Mouse (Mus musculus) T-helper 2 cell (primary cell): ENCODE measurements around the gene L3mbtl1.

Experiments
- in situ Hi-C: fragments of 300-600 bp; cut with MboI, MseI; formaldehyde crosslinking; loops from one replicate; pipeline ENCODE4 v1.15.1; 2025; ENCODE audit warnings: high pct_unique_total_duplicates

The L3mbtl1 gene

DNA sequence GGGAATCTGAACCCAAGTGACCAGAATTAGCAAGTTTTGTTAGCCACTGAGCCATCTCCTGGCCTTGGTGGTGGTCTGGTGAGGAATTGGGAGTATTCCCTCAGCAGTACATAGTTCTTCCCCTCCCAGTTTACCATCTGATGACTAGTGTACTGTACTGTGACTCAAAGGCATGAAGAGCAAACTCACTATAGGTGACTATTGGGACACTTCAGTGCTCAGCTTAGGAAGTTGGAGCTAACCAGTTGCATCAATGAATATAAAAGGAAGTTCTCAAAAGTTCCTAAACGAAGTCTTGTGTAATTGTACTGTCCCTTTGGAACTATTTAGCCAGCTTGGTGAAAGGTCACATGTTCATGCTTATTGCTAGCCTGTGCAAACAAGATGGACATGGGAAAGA is 3.7 kb upstream of the L3mbtl1 start:
- in situ Hi-C loops, result no loop called here

DNA sequence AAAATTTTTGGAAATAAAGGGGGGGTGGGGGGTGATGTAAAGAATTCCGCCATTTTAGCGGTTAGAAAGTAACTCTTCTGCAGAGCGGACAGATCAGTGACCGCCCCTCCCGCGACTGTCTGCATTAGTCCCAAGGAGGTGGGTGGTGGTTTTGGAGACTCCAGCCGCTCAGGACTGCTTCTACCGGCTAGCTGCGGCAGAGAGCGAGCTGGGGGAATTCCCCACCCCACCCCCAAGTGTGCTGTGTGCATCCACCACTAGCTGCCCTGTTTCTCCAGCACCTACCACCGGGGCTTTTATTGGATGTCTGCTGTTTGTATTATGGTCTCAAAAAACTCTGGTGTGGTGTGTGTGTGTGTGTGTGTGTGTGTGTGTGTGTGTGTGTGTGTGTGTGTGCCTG is 659 bp downstream of the L3mbtl1 start:
- in situ Hi-C loops, result no loop called here

DNA sequence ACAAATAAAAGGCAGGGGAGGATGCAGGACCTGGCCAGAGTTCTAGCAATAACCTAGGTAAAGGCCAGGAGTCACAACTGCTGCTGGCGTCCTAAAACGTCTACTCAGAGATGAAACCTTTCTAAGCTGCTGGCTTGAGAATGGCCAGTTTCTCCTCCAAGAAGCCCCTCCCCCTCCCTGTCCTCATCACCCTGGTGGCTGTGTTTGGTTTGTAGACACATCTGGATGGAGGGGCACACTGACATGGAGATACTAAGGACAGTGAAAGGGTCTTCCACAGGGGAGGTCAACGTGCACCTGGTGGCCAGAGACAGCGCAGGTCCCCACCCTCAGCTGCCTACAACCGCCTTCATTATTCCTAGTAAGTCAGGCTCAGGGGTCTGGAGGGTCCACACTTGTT is 3.7 kb downstream of the L3mbtl1 start:
- in situ Hi-C loops, result no loop called here

DNA sequence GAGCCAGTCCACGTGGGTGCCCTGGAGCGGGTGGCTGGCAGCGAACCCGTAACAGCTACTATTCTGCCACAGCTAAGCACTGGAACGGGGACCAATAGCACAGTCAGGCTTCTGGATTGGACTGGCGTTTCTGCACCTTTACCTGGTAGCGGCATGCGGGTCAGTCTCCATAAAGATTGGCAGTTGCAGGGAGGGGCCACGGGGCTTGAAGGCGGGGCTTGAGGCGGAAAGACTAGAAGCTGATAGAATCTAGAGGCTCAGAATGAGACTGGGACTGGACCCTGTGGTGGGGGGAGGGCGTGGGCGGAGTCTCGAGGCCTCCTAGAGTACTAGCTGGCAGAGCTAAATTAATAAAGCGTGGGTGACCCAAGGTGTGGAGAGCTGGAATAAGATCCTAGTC is 4.5 kb downstream of the L3mbtl1 start:
- in situ Hi-C loops, result no loop called here

DNA sequence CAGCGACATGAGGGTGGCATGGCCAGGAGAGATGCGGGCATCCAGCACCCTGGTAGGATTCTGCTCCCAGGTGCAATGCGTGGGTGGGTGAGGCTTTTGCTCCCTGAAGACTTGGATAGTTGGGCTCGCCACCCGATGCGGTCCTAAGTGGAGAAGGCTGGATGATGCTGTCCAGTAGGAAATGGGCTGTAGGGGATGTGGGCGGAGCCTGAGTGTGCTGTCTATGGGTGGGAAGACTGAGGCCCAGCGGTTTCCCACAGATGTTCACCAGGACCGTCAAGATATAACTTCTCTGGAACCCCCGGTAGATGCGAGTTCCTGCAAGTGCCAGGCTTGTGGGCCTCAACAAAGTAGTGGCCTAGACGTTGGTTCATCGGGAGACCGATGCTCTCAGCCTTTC is 4.9 kb downstream of the L3mbtl1 start:
- in situ Hi-C loops, result no loop called here

DNA sequence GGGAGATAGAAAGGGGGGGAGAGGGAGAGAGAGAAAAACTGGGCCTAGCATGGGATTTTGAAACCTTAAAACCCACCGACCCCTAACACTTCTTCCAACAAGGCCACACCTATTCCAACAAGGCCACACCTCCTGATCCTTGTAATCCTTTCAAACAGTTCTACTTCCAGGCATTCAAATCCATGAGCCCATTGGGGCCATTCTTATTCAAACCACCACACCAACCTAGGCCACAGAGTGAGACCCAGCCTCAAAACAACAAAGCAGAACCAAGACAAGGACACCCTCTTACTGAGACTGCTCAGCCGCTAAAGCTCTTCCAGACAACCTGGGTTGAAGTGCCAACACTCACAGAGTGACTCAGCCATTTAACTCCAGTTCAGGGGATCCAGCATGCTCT is 7.5 kb downstream of the L3mbtl1 start:
- in situ Hi-C loops, result no loop called here

DNA sequence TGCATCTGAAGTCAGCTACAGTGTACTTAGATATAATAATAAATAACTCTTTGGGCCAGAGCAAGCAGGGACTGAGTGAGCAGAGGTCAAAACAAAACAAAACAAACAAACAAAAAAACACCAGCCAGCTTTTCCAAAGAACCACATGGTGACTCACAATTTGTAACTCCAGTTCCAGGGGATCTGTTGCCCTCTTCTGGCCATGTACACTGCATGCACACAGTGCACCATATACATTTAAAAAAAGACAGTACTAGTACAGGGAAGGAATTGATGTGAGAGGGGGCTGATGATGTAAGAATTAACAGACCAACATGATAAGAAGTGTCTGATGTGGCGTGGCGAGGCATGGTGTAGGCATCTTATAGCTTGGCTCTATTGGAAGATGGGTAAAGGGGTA is 13.6 kb downstream of the L3mbtl1 start:
- in situ Hi-C loops, result no loop called here

DNA sequence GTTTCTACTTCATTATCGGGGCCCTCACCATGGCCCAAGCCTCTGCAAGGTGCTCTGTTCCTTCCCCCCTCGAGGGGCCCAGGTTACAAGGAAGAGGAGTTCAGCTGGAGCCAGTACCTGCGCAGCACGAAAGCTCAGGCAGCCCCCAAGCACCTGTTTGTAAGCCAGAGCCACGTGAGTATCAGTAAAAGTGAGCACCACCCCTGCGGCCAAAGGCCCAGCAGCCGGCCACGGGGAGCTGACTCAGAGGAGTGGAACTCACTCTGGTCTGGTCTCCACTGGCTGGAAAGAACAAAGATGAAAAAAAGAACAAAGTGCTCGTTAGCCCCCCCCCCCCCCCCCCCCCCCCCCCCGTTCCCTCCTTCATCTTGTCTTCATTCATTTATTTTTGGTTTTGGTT is 18.0 kb downstream of the L3mbtl1 start:
- in situ Hi-C loops, result no loop called here

DNA sequence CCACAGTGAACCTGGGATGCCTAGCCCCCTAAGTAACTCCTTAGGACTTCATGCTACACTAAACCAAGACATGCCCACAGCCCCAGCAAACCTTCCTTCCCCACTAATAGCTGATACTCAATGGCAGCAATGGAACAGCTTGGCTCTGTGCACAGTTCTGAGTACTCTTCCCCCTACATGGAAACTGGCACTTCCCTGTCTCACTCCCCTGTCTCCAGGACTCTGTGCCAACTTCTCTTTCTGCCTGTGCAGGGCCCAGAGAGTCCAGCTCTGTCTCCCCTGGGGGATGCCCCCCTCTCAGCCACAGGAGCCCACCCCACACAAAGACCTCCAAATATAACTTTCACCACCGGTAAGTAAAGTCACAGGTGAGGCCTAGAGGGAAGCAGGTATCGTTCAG is 23.5 kb downstream of the L3mbtl1 start:
- in situ Hi-C loops, result no loop called here

DNA sequence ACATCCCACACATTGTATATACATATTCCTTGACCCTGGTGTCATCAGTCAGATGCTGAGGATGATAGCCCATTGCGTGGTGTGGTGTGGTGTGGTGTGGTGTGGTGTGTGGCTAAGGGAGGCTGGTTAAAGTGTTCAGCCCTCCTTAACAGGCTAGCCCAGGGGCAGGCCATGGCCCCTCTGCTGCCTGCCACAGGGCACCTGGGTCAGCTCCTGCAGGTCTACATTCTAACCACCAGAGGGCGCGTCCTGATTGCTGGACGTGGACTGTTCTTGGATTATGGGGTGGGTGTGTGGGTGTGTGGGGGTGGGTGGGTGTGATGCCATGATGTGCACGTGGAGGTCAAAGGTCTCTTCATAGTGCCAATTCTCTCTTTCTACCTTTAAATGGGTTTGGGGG is 25.1 kb downstream of the L3mbtl1 start:
- in situ Hi-C loops, result no loop called here

DNA sequence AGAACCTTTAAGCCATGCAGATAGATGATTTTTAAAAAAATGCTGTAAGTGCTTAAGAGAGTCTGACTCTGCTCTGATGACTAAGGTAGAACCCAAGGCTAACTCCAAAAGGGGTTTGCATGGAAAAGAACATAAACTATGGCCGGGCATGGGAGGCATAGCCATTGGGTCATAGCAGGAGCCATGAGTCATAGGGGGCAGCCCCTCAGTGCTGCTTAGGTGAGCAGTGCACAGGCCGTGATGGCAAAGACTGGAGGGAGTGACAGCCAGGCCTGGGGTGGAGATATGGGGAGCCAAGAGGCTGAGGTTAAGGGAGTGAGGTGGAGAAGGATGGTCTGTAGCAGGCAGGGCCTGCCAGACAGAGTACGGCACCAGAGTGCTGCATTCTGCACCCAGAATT is 25.8 kb downstream of the L3mbtl1 start:
- in situ Hi-C loops, result no loop called here

DNA sequence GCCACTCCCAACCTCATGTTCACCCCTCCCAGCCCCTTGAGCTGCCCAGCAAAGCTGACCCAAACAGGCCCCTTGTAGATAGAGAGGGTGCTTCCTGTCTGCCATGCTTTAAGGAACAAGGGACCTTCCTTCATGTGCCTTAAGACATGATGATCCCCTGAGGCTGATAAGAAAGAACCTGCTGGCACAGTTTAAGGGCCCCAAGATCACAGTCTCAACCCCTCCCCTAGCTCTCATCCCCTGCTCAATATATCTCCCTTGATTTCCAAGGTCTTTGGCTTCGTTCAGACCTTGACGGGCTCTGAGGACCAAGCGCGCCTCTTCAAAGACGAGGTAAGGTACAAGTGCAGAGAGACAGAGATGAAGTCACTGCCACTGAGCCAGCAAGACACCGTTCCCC is 27.6 kb downstream of the L3mbtl1 start:
- in situ Hi-C loops, result no loop called here

DNA sequence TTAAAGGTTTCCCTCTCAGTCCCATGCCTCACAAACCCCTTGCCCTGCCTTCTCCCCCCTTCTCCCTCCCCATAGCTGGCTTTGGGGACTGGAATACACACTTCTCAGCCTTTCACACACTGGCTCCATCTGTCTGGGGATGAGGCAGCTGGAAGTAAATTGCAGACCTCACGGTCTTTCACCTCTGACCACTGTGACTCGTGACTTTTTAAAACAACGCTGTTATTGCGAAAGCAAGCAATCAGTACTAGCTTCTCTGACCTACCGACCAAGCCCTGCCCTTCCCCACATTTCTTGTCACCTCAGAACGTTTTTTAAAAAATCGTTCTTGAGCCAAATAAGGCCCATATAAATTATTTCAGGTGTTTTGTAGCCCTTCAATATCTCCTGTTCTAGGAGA is 29.5 kb downstream of the L3mbtl1 start:
- in situ Hi-C loops, result no loop called here

DNA sequence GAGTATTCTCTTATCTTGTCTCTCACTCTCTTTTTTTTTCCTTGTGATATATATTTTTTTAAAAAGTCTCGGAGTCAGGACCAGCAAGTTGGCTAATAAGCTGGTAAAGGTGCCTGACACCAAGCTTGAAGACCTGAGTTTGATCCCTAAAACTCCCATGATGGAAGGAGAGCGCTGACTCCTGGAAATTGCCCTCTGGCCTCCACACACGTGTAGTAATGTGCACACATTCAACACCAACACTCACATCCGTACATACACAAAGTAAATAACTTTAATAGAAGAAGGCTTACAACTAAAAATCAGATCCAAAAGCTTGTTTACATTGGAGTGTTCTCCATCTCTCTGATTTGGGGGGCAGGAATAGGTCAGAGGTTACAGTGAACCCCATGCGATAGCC is 29.9 kb downstream of the L3mbtl1 start:
- in situ Hi-C loops, result no loop called here

DNA sequence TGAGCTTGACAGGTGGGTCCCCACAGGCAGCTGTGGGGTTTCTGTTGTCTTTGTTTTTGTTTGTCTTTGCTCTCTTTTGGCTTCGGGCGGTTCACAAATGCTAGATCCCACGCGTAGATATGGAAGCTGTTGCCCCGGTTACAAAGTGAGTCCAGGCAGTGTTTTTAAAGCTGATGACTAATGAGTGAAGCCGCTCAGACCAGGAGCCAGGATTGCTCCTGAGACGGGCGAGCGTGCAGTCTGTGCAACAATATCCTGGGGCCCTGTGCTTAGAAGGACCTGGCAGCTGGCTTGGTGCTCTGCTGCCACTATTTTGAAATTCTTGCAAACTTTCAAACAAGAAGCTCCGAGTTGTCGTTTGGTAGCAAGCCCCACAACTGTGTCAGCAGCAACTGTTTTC is 30.4 kb downstream of the L3mbtl1 start:
- in situ Hi-C loops, result no loop called here

DNA sequence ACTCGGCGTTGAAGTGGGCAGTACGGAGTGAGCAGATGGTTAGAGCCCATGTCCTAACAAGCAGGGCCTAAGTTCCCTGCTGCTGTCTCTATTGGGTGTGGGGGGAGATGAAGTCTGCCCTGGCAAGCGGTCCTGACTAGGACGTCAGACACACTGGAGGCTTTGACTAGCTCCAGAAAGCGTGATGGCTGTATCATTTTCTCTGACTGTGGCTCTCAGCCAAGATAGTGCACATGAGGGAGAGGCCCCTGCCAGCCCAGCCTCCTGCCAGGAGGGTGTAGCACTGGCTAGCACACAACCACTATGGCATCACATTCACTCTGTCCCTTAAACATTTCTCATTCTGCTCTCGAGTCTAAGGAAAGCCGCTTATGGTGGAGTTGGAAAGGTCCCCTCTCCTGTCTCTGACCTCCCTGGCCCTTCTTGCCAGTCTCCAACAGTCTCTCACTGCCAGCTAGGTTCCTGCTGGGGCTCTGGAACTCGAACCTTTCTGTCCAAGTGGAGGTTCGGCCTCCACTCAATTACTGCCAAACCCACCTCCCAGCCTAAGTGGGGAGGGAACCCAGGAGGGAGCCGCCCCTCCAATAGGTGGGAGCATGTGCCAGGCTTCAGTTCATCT is 32.0 kb downstream of the L3mbtl1 start:
- in situ Hi-C loops, result no loop called here

DNA sequence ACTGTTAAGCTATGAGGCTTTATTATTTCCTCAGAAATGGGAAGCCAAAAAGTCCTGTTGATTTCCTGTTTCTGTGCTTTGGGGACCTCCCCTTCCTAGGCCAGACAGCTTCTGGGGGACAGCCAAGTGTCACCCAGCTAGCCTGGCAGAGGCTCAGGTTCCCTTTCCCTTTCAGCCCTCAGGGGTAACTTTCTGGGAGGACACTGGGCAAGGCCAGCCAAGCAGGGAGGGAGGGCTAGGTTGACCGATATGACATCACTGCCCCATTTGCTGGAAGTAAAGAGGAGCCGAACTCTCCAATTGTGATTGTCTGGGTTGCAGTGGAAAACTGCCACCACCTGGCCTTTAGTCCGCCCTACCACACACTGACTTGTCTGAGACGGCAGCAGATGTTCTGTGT is 32.7 kb downstream of the L3mbtl1 start:
- in situ Hi-C loops, result no loop called here

DNA sequence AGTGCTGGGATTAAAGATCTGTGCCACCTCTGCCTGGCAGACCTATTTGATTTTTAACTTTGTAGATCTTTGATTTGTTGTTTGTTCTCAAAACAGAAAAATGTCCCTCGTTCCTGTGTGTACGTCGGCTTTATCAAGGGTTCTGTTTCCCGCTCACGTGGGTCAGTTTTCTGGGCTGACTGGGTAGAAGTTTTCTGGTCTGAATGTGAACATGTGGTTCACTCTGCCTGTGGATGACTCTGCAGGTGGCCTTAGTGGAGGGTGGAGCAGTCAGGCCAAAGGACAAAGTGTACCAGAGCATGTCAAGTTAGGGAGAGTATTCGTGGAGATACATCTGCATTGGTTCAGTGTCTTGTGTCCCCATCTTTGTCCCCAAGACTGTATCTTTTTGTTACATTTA is 41.1 kb downstream of the L3mbtl1 start:
- in situ Hi-C loops, result no loop called here

DNA sequence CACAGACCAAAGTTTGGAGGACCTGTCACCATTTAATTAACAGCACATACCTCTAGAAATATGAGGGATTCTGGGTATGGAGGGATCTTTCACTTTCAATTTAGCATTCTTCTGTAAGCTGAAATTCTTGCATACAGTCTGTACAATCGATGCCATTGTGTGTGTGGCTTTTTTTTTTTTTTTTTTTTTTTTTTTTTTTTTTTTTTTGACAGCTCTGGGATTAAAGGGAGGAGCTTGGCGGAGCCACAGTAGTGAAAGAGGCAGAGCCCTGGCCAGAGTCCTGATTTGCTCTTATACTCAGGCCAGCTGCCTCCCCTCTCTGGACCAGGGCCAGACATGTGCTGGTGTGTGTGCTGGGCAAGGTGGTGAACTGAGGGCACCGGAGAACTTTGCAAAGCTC is 42.7 kb downstream of the L3mbtl1 start:
- in situ Hi-C loops, result no loop called here

DNA sequence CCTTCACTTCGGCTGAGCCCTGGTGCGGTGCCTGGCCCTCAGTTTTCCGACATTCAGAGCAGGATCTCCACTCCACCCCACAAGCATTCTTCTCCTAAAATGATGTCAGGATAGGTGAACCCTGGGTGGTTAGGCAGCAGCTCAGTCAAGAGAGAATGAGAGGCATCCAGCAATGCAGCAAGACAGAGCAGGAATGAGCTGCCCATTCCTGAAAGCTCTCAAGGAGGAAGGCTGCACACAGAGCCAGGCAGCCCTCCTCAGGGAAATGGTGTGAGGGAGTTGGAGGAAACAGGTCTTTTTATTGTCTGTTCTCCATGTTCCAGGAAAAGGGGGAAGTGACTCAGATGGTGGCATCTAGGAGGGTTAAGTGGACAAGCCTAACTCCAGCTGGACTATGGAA is 43.5 kb downstream of the L3mbtl1 start:
- in situ Hi-C loops, result no loop called here

DNA sequence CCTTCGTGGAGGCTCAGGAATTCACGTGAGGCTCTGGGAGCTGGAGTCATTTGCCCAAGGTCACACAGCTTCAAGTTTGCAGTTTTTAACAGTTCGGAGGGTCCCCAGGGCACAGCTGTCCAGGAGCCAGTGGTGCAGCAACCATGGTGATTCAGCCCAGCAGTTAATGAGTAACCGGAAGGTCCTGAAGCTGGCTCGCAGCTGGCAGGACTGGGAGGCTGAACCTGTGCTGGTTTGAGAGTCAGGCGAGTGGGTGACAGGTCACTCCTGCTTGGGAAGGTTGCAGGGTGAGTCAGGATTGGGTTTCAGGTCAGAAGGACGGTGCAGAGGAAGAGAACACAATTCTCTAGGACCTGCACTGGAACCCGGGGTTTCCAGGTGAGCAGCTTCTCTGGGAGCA is 43.9 kb downstream of the L3mbtl1 start, which contains the start of gene Sgk2:
Sgk2 (plus strand) TSS at position 113 of the 400 bp plus-strand sequence.
- in situ Hi-C loops, result no loop called here

DNA sequence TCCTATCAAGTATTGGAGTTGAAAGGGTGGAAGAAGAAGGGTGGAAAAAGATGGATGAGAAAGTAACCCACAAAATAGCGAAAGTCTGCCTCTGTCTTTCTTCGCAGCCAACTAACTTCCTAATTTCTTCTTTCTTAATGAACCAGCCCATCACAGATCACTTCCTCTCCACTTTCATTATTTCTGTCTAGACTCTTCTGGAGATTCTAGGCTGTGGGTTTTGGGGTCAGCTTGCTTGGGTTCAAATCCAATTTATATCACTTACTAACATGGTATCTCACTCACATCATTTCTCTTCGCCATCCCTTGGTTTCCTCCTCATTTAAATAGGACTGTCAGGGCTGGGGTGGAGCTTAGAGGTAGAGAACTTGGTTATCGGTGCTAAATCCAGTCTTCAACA is 45.0 kb downstream of the L3mbtl1 start:
- in situ Hi-C loops, result no loop called here

DNA sequence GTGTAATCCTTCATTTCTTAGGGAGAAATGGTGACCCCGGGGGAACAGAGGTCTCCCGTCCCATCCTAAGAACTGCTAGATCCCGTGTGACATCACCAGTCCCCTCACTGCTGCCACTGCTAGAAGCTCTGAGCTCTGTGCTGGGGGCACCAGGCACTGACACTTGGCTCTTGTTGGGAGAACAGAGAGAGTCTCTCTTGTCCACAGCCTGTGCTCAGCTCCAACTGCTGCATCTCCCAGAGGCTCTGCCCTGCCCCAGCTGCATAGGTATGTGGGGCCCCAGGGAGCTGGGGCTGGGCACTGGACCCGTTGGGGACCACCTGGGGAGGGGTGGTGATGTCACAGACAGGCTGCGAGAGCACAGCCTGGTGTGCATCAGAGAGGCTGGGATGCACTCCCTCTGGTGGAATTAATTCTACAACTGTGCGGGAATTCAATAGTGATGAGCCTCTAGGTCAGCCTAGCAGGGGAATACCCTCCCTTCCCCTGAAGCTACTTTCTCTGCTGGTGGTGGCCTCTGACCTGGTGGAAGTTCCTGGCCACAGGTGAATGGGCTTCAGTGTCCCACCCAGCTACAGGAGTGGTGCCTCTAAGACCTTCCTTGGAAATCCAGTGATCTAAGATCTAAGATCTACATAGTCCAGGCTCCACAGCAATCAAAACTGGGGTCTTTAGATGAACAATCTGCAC is 48.3 kb downstream of the L3mbtl1 start:
- in situ Hi-C loops, result no loop called here

DNA sequence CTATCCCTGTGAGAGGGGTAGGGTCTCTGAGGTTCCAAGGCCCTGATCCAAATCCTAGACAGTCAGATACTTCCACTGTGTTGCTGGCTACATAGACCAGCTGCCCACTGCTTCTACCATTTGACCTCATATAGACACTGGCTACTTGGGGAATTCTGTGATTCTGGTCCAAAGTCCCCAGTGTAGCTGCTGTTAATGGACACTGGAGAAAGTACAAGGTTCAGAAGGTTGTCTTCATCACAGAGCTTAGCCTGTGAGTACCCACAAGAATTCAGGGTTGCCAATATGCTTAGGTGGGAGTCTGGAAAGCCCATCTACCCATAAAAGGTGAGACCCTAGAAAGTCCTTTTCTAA is 48.8 kb downstream of the L3mbtl1 start:
- in situ Hi-C loops, result no loop called here
